Mouse (Mus musculus) kidney, postnatal 14 days (tissue): ENCODE data around the gene Zic2.
"Not testable (repeated sequence)": the region's sequence is repeated elsewhere in the genome, so short reads cannot be mapped to it uniquely, and the experiment has no call there.

Experiments used
- DNase-seq: peaks from one replicate; pipeline ENCODE4 v3.0.0; 2022; ENCODE audit warnings: mixed read lengths

Zic2 gene

GRCm38 (mm10) chr14:122474891-122475556 is at the start of gene Zic2:
Gene Zic2, plus strand, starts transcription at chr14:122475435.
- no peak for DNase-seq

GRCm38 (mm10) chr14:122426529-122427203 is 48.6 kb upstream of the Zic2 start:
- DNase-seq, result no peak

- no peak for DNase-seq
These were observed 48.1 kb upstream of the Zic2 start for GRCm38 (mm10) chr14:122427204-122427560.

GRCm38 (mm10) chr14:122427654-122428053 is 47.6 kb upstream of the Zic2 start:
- DNase-seq, result no peak

DNA sequence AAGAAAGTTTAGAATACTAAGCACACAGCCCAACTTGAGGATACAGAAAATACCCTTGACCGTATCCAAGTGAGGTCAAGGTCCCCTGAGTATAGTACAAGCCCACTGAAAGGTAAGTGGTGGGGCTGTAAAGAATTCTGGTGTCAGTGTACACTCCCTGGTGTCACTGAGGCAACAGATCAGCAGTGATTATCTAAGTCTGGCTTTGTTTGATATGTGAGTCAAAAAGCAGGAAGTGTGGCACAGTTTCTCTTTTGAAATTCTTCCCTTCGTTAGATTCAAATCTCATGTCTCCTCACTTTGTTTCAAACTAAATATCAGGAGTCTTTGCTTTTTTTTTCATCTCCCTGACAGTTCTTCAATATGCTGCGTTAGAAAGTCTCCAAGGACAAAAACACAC is 42.7 kb upstream of the Zic2 start:
- DNase-seq, result no peak

- no peak for DNase-seq
These were observed 41.2 kb upstream of the Zic2 start for GRCm38 (mm10) chr14:122434039-122434438.

GRCm38 (mm10) chr14:122436850-122437249 is 38.4 kb upstream of the Zic2 start:
- DNase-seq, result no peak

DNA sequence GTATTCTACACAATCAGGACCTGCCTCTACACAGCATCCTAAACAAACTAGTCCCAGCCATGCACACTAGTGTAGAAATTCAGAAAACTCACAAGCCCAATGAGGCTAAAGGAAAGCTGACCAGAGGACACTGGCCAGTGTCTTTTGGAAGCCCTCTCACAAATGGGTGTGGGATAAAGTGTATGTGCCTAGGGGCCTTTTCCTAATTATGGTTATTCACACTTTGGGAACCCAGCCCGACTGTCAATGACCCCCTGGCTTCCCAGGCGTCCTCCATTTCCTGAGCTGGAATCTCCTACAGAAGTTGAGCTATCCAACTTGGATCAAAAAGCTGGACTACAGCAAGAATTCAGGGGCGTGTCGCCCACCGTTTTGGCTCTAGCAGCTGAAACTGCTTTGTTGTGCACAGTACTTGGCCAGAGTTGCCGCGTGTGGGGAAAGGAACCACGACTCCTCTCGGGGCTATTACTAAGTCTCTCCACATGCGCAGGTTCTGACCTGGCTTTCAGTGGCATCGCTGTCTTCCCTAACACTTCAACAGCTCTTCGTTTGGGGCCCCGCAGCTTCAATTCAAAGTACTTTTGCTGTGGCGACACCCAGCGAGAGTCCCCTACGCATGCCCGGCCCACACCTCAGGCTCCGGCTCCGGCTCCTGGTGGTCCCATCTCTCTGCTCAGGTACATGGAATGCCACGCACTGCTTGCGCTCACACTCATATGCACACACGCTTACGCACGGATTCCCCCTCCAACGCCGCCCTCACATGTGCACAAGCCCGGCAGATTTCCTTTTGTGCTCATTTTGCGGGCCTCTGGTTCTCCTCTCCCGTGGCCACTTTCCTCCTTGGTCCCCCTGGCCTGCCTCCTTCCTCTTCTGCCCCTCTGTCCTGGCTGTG is 25.4 kb upstream of the Zic2 start:
- DNase-seq, result no peak

- DNase-seq, result peak; percentile 56
These were observed 24.5 kb upstream of the Zic2 start, which contains the start of gene Gm5089 for GRCm38 (mm10) chr14:122450496-122451382. Gene Gm5089, minus strand, starts transcription at chr14:122451115.

DNA sequence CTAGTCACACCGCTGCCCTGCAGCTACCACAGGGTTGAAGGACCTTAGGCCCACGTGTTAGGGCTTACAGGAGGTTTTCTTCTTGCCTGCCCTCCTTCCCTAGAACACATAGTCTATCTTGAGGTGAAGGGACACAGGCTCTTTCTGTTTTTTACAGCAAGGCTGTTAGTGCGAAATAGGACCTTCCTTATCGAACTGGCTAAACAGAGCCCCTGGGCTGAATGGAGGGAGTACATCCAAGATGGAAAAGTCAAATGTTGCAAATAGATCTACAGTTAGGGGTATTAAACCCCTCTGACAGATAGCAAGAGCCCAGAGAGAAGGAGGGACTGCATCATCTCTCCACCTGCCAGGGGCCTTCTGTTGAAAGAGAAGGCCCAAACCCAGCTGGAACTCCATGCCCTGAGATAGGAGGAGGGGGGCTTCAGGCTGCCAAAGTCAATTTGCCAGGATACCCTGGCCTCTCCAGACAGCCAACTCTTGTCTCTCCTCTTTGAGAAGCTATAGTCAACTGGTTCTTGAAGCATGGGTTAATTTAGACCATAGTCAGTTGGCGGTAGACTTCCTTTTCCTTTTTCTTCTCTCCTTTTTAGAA is 23.6 kb upstream of the Zic2 start:
- DNase-seq, result no peak

DNA sequence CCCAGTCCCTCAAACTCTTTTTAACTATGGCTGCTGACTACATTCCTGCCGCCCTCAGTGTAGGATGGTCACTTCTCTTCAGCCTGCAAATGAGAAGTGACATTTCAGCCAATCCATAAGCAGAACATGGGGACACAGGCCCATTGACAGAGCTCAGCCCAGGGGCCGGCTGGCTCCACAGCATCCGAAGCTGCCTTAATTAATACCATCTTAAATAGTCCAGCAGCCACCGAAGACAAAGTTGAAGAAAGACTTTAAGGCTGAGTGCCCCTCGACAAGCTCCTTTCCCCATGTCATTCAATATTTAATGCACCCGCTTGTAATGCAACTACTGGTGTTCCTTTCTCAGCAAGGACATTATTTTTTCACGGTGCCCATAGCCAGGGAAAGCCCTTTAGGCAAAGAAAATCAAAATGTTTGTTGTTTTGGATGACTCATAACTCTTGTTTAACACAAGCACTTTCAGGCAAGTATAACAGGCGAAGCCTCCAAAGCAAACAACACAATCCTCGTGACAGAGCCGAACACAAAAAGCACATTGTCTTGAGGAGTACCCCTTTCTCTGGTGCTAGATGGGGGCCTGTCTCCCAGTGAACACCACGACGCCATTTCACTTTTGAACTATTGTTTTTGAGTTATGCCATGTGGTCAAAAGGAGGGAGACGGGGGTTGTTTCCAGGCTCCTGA is 22.4 kb upstream of the Zic2 start:
- no peak for DNase-seq

GRCm38 (mm10) chr14:122453388-122453995 is 21.7 kb upstream of the Zic2 start:
- peak; percentile 26 for DNase-seq

GRCm38 (mm10) chr14:122453996-122454738 is 21.1 kb upstream of the Zic2 start:
- DNase-seq, result no peak

DNA sequence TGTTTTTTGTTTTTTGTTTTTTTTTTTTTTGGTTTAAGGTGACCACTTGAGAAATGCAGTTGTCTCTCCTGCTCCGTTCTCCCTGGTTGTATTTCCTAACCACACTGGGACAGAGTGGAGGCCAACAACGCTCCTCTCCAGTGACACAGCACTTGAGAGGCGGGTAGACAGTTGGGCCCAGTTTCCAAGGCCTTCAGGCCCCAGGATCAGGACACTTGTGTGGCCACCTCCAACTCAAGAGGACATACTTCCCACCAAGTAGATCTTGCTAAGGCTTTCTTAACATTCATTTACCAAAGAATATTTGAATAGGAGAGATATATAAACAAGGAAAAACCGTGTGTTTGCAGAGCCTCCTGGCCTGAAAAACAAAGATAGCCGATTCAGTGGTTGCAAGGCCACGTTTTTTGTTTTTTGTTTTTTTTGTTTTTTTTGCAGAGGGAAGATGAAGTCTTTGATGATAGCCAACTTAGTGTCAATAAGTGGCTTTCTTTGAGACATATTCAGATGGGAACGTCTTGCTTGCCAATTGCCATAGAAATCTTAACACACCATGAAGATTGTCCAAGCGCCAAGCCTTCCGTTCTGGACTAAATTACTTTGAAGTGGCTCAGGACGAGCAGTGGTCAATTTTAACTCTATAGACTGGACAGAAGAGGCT is 20.2 kb upstream of the Zic2 start:
- DNase-seq, result no peak

- no peak for DNase-seq
These were observed 19.7 kb upstream of the Zic2 start for GRCm38 (mm10) chr14:122455562-122455958.

- DNase-seq, result not testable (repeated sequence)
These were observed 15.9 kb upstream of the Zic2 start for GRCm38 (mm10) chr14:122459332-122459731.

GRCm38 (mm10) chr14:122459776-122460175 is 15.5 kb upstream of the Zic2 start:
- no peak for DNase-seq

DNA sequence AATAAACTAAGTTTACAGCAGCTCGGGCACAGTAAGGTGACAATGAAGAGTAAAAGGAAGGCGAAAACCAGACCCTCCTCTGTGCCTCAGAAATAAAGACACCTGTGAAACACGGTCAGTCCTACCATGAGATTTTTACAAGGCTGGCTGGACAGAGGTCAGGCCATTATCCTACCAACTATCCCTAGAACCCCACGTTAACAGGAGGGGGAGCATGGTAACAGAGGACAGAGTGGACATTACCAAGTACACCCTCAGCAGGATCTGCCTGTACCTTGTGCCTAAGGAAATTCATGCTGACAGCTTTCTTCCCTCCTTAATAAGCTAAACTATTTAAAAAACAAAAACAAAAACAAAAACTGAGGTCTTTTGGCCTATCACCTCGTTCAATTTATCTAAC is 15.0 kb upstream of the Zic2 start:
- DNase-seq, result no peak

GRCm38 (mm10) chr14:122461500-122461899 is 13.7 kb upstream of the Zic2 start:
- DNase-seq, result no peak

DNA sequence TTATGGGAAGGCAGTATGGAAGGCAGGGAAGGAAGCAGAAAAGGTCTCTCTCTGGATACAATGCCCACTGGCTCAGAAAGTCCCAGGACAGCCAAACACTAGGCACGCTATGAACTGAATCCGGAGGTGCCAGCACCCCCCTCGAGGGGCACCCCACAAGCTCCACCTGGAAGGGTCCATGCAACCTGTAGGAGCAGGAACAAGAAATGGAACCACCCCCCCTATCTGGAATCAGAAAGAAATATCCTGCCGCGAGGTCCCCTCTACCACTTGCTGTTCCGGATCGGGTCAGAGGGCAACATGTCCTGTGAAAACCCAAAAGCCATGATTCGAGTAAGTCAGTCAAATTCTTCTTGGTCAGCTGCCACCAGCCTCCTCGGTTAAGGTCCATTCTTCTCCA is 13.3 kb upstream of the Zic2 start:
- DNase-seq, result no peak
